Mouse (Mus musculus) retina, postnatal 7 days (tissue): ENCODE measurements at regions not wholly inside any gene's neighbourhood (a gene's known extent, or its start where the extent isn't known, plus 50 kb on each side); places are given as distances from the start of the nearest gene placed in this dataset.

Experiments
- DNase-seq: peaks from one replicate; pipeline ENCODE4 v3.0.0-alpha.2; 2012; ENCODE audit warnings: low read depth, low spot score

GRCm38 (mm10) chr2:106455972-106456371 lies 237.1 kb upstream of the Mpped2 start:
- no peak for DNase-seq

- no peak for DNase-seq
Measured at GRCm38 (mm10) chr2:106458003-106458402, 235.1 kb upstream of the Mpped2 start.

- no peak for DNase-seq
Measured at GRCm38 (mm10) chr2:106461021-106461420, 232.0 kb upstream of the Mpped2 start.

GRCm38 (mm10) chr2:106461490-106461889 lies 231.6 kb upstream of the Mpped2 start:
- no peak for DNase-seq

GRCm38 (mm10) chr2:106461973-106462637 lies 231.0 kb upstream of the Mpped2 start:
- DNase-seq, result no peak

- no peak for DNase-seq
Measured at GRCm38 (mm10) chr2:106465055-106465454, 228.0 kb upstream of the Mpped2 start.

- no peak for DNase-seq
Measured at GRCm38 (mm10) chr2:106465831-106466230, 227.2 kb upstream of the Mpped2 start.

- DNase-seq, result no peak
Measured at GRCm38 (mm10) chr2:106469196-106469595, 223.9 kb upstream of the Mpped2 start.

- DNase-seq, result no peak
Measured at GRCm38 (mm10) chr2:106473458-106473857, 219.6 kb upstream of the Mpped2 start.

- no peak for DNase-seq
Measured at GRCm38 (mm10) chr2:106477991-106478390, 215.1 kb upstream of the Mpped2 start.

- DNase-seq, result no peak
Measured at GRCm38 (mm10) chr2:106487335-106488082, 205.6 kb upstream of the Mpped2 start.

- DNase-seq, result no peak
Measured at GRCm38 (mm10) chr2:106498735-106499134, 194.3 kb upstream of the Mpped2 start.

GRCm38 (mm10) chr2:106499227-106499928 lies 193.7 kb upstream of the Mpped2 start:
- DNase-seq, result no peak

GRCm38 (mm10) chr2:106504933-106505420 lies 188.1 kb upstream of the Mpped2 start:
- DNase-seq, result no peak

- no peak for DNase-seq
Measured at GRCm38 (mm10) chr2:106511889-106512288, 181.2 kb upstream of the Mpped2 start.

- no peak for DNase-seq
Measured at GRCm38 (mm10) chr2:106512338-106513024, 180.6 kb upstream of the Mpped2 start.

GRCm38 (mm10) chr2:106513025-106513386 lies 180.1 kb upstream of the Mpped2 start:
- no peak for DNase-seq

GRCm38 (mm10) chr2:106517224-106517623 lies 175.8 kb upstream of the Mpped2 start:
- no peak for DNase-seq

GRCm38 (mm10) chr2:106522961-106523360 lies 170.1 kb upstream of the Mpped2 start:
- DNase-seq, result no peak

GRCm38 (mm10) chr2:106527008-106527407 lies 166.1 kb upstream of the Mpped2 start:
- DNase-seq, result no peak

GRCm38 (mm10) chr2:106529247-106529646 lies 163.8 kb upstream of the Mpped2 start:
- no peak for DNase-seq

GRCm38 (mm10) chr2:106529746-106530145 lies 163.3 kb upstream of the Mpped2 start:
- DNase-seq, result no peak
